Mouse (Mus musculus) bone marrow macrophage, adult 2 months (primary cell): ENCODE results near the gene 2810004N23Rik. TPM values are rescaled to one million over a fixed set of nuclear protein-coding genes. Genes with fewer than 3 reads are reported as not detected.
A peak's percentile ranks its signal among the peaks of the same experiment; 100 is the strongest.

Source experiments
- H3K27ac ChIP-seq: 2 replicates; pipeline ENCODE4 v1.5.1; 2012; ENCODE audit warnings: low read depth, low read length; ENCODE audit not compliant: insufficient read depth
- H3K4me1 ChIP-seq: 2 replicates; pipeline ENCODE4 v1.6.1; 2012; ENCODE audit warnings: low read length; ENCODE audit not compliant: control insufficient read depth, insufficient read depth
- H3K4me3 ChIP-seq: 2 replicates; pipeline ENCODE4 v1.5.1; 2012; ENCODE audit warnings: mild to moderate bottlenecking, low read length, moderate library complexity; ENCODE audit not compliant: insufficient read depth
- CTCF ChIP-seq: IDR thresholded peaks from 2 replicates; pipeline ENCODE4 v1.5.1; 2012; ENCODE audit warnings: low read depth, mild to moderate bottlenecking, low read length, moderate library complexity
- POLR2A ChIP-seq: IDR thresholded peaks from 2 replicates; pipeline ENCODE4 v1.6.1; 2012; ENCODE audit warnings: mild to moderate bottlenecking, low read depth, low read length, borderline replicate concordance
- polyA plus RNA-seq: library from polyadenylated mRNA; stranded (reverse); fragments of >200 nt; gene quantifications from 2 replicates; pipeline ENCODE4 v1.2.4, GENCODE M21; 2012; ENCODE audit not compliant: missing spikeins, insufficient read depth, insufficient read length

The 2810004N23Rik gene
- polyA plus RNA-seq, 1 experiment, result 12.8 TPM

- TF ChIP-seq POLR2A, result no peak
- TF ChIP-seq CTCF, result peak; percentile 47
- peak overlapping the region; percentile 83 for H3K4me3 ChIP-seq
- peaks cover 26% of the 10 kb centered on the region for H3K4me1 ChIP-seq
Measured at GRCm38 (mm10) chr8:124896632-124897385, 33.9 kb upstream of the 2810004N23Rik start.

GRCm38 (mm10) chr8:124896010-124896631, 33.2 kb upstream of the 2810004N23Rik start:
- peak overlapping the region; percentile 83 for H3K4me3 ChIP-seq
- peaks cover 26% of the 10 kb centered on the region for H3K4me1 ChIP-seq
- H3K27ac ChIP-seq, result no peak overlapping the region
- TF ChIP-seq POLR2A (no peak), CTCF (no peak)

More at GRCm38 (mm10) chr8:124896632-124897385, 33.9 kb upstream of the 2810004N23Rik start:
- H3K27ac ChIP-seq, result peak overlapping the region; percentile 62

DNA sequence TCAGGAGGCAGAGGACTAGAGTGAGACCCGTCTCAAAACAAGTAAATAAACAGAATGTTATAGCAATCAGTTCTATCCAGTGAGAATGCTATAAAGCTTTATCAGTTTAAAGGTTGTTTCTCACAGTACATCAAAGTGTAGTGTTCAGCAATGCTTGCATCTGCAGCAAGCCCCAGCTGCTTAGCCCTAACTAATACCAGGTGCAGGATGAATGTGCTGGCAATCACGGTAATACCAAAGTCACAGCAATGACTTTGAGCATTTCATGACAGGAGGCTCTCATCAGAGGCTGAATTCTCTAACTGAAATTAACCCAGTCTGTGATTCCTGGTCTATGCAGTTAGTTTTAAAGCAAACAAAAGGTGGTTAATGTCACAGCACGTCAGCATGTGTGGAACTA, 29.7 kb upstream of the 2810004N23Rik start:
- no peak overlapping the region for H3K4me3 ChIP-seq
- no peak for TF ChIP-seq CTCF
- TF ChIP-seq POLR2A, result no peak
- peaks cover 19% of the 10 kb centered on the region for H3K4me1 ChIP-seq
- no peak overlapping the region for H3K27ac ChIP-seq

DNA sequence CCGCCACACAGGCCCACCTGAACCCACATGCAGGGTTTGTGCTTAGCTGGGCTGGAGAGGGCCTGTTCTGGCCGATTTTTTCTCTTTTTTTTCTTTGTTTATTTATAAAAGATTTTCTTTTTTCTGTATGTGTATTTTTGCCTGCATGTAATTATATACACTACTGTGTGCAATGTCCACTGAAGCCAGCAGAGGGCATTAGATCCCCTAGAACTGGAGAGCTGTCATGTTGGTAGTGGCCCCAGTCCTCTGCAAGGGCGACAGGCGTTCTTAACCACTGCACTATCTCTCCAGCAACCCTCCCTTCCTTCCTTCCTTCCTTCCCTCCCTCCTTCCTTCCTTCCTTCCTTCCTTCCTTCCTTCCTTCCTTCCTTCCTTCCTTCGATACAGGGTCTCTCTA, 25.5 kb upstream of the 2810004N23Rik start:
- TF ChIP-seq CTCF (no peak), POLR2A (no peak)
- H3K4me1 ChIP-seq, result no peaks in the 10 kb centered on the region
- H3K4me3 ChIP-seq, result no peak overlapping the region
- no peak overlapping the region for H3K27ac ChIP-seq

GRCm38 (mm10) chr8:124878946-124879526, 16.1 kb upstream of the 2810004N23Rik start:
- Histone ChIP-seq H3K27ac (no peak overlapping the region), H3K4me1 (no peaks in the 10 kb centered on the region), H3K4me3 (no peak overlapping the region)
- TF ChIP-seq POLR2A (no peak), CTCF (no peak)

- Histone ChIP-seq H3K4me3 (no peak overlapping the region), H3K4me1 (no peaks in the 10 kb centered on the region), H3K27ac (no peak overlapping the region)
- TF ChIP-seq POLR2A (no peak), CTCF (no peak)
Measured at GRCm38 (mm10) chr8:124878141-124878540, 15.2 kb upstream of the 2810004N23Rik start.

GRCm38 (mm10) chr8:124872690-124873089, 9.8 kb upstream of the 2810004N23Rik start:
- TF ChIP-seq POLR2A, result no peak
- no peak for TF ChIP-seq CTCF
- Histone ChIP-seq H3K4me1 (peaks cover 11% of the 10 kb centered on the region), H3K4me3 (no peak overlapping the region), H3K27ac (no peak overlapping the region)

DNA sequence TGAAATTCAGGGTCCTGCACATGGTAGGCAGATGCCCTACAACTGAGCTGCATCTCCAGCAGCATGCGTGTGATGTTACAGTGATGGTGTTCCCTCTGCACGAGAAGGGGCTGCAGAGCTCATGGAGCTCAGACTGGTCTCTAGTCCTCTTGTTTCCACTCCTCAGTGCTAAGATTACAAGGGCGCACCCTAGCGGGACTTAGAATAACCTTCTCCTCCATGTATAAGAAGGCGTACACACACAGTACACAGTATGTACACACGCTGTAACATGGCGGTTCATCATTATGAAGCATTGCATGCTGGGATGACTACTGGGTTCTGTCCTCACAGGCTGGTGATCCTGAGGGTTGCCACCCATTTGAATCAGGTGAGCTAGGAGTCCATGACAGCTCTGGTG, 9.2 kb upstream of the 2810004N23Rik start:
- H3K4me3 ChIP-seq, result no peak overlapping the region
- TF ChIP-seq POLR2A, result no peak
- no peak for TF ChIP-seq CTCF
- H3K27ac ChIP-seq, result no peak overlapping the region
- peaks cover 17% of the 10 kb centered on the region for H3K4me1 ChIP-seq

- peaks cover 21% of the 10 kb centered on the region for H3K4me1 ChIP-seq
- TF ChIP-seq POLR2A (no peak), CTCF (no peak)
- no peak overlapping the region for H3K27ac ChIP-seq
- no peak overlapping the region for H3K4me3 ChIP-seq
Measured at GRCm38 (mm10) chr8:124871474-124871873, 8.6 kb upstream of the 2810004N23Rik start.

- Histone ChIP-seq H3K4me3 (no peak overlapping the region), H3K27ac (no peak overlapping the region), H3K4me1 (peaks cover 33% of the 10 kb centered on the region)
- no peak for TF ChIP-seq CTCF
- TF ChIP-seq POLR2A, result no peak
Measured at GRCm38 (mm10) chr8:124869708-124870107, 6.8 kb upstream of the 2810004N23Rik start.
